Mouse (Mus musculus): Measurements from ENCODE around the gene Gripap1.

DNA sequence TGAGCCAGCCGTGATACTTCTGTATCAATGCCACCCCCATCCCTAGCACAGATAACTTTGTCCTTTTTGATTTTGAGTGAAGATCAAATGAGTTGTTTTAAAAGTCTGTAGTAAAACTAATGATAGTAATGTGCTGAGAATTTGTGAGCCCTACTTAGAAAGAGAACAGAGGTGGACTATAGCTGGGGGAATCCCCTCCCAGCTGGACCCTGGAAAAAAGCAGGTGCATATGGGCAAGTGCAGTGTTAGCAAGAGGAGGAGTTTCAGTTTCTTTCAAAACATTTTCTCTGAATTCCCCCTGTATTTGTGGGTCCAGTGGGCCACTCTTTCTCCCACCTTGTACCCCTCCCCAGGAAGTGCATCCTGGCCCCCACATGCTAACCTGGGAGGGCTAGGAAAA lies 73.6 kb downstream of the Gripap1 start:
- TF ChIP-seq CTCF (IDR thresholded peaks at IDR 0.05; ENCODE audit: extremely low read depth, insufficient read depth, insufficient read length, insufficient replicate concordance) = no peak
- no peak for TF ChIP-seq POLR2A (IDR thresholded peaks at IDR 0.05; ENCODE audit: low read depth, low read length)

Data from spleen, adult 2 months (tissue).